Mouse (Mus musculus): ENCODE measurements around the gene Rsph14. TPM values are rescaled to one million over a fixed set of nuclear protein-coding genes. Genes with fewer than 3 reads are reported as not detected.
A peak's percentile ranks its signal among the peaks of the same experiment; 100 is the strongest.
"Not testable (repeated sequence)": the region's sequence is repeated elsewhere in the genome, so short reads cannot be mapped to it uniquely, and the experiment has no call there.

Rsph14 gene
- total RNA-seq, 1 experiment from 2014 or later, result 0.52 TPM

DNA sequence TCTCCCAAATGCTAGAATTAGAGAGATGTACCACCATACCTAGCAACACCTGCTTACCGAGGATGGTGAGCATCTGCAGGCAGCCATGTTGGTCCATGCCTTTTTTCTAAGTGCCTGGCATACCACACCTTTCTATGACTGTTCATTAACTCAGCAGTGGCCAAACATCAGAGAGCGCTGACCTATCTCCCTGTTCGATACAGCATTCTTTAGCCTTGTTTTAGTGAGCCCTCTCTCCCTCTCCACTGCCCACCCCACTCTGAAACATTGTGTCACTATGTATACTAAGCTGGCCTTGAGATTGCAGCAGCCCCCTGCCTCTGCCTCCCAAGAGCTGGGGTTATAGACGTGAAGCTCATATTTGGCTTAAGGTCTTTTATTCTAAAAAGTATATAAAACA lies 21.3 kb upstream of the Rsph14 start:
- DNase-seq, result no peak

DNA sequence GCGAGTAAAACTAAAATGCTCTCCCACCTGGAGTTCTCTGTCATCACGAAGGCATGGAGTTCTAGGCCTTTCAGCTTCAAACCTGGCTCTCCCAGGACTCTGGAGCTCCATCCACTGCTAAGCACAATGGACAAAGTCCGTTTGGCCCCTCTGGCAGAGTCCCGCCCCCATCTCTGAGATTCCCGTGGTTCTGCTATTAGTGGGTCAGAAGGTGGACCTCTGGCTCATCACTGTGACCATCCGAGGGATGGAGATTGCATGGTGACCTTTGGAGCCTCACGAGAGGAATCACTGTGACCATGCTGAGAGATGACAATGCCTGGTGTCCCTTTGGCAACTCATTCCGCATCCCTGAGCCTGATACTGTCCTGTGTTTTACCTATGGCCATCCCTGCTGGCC lies 20.5 kb upstream of the Rsph14 start:
- DNase-seq, result no peak

DNA sequence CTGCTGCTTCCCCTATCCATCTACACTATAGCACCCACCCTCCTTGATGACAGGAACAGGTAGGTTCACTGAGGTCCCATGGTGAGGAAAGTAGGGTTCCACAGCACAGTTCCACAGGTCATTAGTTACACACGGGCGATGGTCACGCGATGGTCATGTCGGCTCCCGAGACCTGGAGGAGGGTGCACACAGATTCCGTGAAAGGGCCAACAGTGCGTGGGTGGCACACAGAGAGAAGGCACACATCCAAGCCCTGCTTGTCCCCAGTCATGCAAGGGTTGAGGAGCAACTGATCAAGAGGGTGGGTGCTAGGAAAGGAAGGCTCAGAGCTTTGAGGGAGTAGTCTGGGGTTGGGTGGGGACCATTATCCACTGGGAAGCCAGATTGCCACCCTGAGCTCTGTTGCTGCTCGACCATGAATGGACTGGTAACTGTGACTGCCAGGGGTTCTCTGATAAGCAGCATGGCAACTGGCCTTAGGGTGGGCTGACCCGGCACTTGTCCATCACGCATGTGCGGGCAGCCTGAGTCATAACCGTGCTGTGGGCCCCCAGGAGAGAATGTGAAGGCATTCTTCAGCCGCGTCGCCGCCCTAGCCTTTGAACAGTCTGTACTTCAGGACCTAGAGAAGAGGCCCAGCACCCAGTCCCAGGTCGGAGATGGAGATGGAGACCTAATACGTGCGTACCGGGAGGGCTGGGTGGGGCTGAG lies 19.1 kb upstream of the Rsph14 start:
- DNase-seq, result no peak

DNA sequence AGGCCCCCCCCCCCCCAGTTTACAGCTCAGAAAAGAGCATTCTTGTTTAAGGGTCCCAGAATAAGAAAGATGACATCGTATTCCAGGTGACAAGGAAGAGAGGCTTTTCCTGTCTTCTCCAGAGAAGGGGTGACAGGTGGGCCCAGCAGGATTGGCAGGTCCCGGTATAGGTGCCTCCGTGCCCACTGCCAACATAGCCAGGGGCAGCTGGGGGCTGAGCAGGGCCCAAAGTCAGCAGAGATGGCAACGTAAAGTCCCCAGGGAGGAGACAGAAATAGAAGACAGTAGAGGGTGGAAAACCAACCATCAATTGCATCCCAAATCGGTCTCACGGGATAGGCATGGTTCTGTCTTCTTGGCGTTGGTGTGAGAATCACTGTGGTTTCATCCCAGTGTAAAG lies 16.3 kb upstream of the Rsph14 start:
- no peak for DNase-seq

DNA sequence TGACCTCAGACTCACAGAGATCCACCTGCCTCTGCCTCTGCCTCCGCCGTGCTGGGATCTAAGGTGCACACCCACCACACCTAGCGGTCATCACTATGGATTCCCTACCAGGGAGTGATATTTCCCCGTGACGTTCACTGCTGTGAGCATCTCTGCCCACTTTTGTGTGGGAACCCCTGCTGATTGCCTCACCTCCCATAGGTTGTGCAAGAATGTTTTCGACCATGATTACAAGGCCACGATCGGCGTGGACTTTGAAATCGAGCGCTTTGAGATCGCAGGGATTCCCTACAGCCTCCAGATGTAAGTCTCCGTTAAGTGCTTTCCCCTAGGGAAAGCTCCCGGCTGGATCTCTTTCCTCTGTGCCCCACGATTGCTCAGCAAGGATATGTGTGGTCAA lies 13.4 kb upstream of the Rsph14 start:
- no peak for DNase-seq

DNA sequence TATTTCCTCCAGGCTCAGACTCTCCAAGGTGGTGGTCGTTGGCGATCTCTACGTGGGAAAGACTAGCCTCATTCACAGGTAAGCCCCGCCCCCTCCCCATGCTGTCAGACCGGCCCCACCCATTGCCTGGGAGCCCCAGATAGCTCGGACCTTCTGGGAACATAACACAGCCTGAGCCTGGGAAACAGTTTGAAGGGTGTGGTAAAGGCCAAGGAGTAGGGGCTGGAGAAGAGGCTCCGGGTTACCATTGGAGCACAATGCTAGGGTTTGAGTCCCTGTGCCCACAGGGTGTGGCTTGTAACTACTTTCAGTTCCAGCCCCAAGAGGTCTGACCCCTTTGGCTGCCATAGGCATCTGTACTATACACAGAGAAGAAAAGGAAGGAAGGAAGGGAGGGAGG lies 12.1 kb upstream of the Rsph14 start:
- DNase-seq, result no peak

DNA sequence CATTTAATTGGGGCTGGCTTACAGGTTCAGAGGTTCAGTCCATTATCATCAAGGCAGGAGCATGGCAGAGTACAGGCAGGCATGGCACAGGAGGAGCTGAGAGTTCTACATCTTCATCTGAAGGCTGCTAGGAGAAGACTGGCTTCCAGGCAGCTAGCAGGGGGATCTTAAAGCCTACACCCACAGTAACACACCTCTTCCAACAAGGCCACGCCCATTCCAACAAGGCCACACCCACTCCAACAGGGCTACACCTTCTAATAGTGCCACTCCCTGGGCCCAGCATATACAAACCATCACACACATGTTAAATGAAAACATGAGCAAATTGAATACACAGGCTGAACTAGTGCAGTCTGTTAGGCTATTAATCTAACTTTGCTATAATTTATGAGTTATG lies 9.7 kb upstream of the Rsph14 start:
- not testable (repeated sequence) for DNase-seq

DNA sequence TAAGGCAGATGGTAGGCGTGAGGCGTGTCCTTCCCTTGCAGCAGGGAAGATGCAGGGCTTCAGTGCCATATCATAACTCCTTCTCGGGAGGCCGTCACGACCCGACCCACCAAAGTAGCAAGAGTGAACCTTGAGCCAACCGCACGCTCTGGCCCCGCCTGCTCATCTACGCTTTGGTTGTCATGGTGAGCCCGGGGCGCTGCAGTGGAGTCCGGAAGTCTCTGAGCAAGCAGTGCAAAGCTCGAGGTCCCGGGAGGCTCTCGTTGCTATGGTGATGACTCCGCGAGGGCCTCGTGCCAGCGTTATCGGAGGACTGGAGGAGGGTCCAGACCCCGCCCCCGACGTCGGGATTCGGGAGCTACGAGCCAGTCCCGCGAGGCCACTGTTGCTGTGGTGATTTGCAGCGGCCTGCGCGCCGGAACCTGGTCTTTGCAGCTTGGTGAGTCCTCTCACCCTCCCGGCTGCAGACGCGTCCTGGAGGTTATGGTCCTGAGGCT lies 4.5 kb upstream of the Rsph14 start, which contains the start of gene Rab36:
TSS of gene Rab36 (plus strand) at position 176 of the 497 bp plus-strand sequence.
- peak; percentile 99 for DNase-seq

DNA sequence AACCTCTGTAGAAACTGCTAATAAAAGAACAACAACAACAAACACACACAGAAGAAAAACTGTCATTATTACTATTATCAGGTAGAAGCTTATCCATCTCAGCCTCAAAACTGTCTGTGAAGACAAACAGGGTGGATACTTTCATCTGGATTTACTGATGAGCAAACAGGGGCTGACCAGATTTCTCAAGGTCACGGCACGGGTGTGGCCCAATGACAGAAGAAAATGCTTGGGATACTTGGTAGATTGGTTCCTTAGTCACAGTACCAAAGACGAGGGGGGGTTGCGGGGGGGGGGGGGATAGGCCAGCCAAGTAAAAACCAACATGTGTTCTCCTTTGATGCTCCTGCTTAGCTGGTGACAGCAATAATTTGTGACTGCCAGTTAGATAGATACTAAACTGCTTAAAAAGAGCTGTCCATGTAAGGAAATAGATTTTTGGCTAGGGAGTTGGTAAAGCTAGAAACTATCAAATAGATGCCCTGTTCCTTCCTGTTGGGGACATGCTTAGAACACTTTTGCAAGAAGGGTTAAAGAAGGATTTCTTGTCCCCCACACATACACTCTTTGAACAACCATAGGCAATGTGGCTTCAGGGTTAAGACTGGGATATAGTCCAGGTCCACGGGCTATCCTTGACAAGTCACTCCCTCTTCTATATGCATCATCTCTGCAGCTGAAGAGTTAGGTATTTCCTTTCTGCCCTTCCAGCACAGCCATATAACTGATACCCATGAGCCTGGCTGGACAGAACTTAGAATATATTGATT lies 856 bp downstream of the Rsph14 start:
- DNase-seq, result no peak

DNA sequence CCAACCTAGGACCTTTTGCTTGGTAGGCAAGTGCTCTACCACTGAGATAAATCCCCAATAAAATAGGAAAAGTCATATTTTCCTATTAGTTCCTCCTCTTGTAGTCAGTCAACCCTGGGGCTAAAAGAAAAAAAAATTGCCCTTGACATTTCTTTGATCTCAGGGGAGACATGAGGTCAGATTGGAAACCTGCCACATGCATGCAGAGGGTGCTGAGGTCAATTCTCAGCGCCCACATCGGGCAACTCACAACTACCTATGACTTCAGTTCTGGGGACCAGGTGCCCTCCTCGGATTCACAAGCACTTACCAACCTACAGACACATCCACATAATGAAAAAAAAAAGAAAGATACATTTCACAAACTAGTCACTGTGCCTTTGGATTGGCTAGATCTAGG lies 2.2 kb downstream of the Rsph14 start:
- DNase-seq, result peak; percentile 33

DNA sequence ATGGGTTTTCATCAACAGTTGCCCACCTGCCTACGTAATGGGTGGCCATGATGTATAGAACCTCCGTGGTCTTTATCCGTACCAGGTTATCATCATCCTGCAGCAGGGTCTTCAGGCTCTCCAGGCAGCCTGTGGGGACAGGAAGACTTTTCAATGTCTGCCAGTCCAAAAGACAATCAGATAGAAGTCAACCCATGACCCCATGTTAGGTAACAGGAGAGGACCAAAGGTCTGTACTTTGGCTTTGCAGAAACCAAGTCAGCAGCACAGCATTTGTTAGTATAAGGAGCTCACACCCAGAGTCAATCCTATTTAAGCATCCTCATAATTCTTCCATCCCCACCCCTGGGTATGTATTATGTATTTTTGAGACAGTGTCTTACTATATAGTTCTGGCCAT lies 2.7 kb downstream of the Rsph14 start:
- no peak for DNase-seq

DNA sequence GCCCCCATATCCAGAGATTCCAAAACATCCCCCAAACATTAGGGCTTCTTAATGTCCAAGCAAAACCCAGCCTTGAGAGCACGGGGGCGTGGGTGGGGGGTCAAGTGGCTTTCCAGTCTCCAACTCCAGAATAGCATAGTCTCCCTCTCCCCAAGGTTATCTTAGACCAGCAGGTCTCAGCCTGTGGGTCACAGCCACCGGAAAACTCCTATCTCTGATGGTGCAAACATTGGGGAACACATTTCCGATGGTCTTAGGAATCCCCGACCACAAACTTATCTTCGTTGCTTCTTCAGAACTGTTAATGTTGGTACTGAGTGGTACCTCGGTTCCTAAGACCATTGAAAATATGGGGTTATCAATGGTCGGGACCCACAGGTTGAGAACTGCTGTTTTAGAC lies 3.6 kb downstream of the Rsph14 start:
- no peak for DNase-seq

DNA sequence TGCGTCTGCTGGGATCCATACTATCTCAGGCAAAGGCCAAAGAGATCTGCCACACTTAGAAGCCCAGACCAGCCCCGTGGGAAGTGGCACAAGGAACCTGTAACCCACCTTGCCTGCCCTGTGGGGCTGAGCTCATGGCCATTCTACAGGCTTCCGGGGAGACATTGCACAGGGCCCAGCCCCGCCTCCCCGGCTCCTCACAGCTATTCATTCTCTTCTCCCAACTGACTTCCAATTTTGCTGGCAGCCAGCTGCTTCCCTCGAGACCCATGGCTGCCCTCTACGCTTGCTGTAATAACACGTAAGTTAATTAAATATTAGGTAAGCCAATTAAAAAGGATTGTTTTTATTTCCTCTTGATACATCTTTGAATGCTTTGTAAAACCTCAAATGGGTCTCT lies 5.9 kb downstream of the Rsph14 start:
- DNase-seq, result no peak

DNA sequence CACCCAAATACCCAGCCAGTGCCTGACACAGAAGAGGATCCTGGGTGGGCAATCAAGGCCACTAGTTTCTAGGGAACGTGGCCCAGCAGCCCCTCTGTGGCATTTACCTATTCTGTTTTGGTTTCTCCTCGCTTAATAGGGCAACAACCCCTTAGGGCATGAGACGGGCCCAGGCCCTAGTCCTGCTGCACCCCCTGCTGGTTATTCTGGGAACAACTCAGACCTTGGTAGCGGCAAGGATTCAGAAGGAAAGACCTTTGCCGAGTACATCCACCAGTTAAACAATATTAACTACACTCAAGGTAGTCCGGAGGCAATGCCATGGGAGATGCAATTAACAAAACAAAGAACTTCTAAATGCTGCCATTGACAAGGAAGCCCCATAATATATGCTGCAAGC lies 11.2 kb downstream of the Rsph14 start:
- DNase-seq, result peak; percentile 81

DNA sequence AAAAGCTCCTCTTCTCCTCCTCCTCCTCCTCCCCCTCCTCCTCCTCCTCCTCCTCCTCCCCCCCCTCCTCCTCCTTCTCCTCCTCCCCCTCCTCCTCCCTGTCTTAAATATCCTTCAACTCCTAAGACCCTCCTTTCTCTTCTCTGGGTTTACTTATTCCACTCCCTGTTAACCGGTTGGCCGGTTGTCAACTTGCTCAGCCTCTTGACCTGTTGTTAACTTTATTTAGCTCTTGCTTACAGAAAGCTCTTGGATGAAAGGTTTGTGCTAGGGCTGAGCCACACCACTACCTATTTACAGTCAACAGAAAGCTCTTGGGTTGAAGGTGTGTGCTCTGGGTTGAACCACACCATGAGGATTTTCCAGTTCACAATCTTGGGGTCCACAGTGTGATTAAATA lies 12.1 kb downstream of the Rsph14 start:
- no peak for DNase-seq

DNA sequence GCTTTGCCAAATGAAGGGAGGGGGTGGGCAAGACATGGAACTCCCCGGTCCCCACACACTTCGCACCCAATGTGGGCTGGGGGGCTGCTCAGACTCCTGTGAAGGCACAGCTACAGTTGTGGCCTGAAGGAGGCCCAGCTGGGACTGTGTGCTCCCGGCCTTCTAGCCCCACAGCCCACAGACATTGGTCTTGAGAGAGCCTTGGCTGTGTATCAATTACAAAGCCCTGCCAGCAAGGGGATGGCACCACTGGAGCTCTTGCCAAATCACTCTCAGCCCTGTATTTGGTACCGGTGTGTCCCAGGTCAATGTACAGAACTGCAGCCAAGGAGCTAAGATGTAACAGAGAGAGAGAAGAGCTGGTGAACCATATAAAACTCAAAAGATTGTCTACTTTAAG lies 15.9 kb downstream of the Rsph14 start:
- DNase-seq, result no peak

DNA sequence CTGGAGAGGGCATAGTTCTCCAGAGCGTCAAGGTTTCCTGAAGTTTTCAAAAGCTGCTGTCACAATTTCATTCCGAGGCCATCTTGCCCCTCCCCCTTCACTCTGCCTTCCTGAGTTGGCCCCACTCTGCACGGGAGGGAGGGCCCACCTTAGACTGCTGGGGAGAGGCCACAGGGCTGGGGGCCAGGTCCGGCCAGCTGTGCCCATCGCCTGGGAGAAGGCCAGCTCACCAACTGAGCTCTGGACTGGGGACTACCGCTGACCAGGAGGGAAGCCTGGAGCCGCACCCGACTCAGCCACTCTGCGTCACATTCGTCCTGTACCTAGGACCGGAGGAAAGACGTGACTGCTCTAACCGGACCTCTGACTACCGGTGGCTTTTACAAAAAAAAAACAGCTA lies 16.9 kb downstream of the Rsph14 start:
- DNase-seq, result no peak

DNA sequence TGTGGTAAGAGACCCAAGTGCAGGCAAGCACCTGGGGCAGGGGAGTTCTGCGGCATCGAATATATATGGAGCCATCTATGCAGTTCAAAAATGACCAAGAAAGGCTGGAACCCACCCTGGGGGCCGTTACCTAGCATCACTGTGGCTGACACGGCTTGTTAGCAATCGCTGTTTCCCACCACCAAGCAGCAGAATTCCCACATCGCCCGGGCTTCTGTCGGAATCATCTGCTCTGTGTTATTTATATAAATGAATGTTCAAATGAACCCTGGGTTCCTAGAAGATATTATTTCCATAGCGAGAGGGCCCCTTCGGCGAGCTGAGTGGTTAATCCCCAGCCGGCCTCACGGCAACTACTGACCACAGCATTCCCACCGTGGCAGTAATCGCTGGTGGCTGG lies 21.7 kb downstream of the Rsph14 start:
- no peak for DNase-seq

DNA sequence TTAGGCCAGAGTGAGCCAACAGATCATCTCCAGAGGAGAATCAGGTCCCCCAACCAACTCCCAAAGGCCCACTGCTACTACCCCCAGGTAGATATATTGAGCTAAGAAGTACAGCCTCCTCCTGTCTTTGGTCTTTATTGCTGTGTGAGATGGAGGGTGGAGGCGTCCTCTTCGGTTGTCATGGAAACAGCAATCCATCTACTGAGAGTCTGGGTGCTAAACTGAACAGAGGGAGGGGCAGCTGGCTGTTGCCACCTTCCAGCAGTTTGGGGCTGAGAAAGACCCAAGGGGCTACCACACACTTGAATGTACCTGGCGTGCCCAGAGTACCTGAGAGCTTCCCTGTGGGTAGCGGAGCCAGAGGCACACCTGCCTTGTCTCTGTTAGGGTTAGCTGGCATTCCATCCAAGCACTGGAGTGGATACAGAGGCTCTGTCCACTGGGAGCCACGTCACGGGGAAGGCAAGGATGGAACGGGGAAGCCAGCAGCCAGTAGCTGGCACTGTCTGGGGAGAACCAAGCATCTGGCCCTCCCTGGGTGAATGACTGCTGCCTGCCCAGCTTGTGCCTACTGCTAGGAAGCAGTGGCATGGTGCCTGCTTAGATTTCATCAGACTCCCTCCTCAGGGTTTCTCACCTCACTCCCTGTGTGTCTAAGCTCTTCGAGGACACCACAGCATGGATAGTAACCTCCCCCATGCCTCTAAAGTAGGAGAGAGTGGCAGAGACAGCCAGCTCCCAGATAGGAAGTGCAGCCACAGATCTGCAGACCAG lies 25.3 kb downstream of the Rsph14 start:
- no peak for DNase-seq

DNA sequence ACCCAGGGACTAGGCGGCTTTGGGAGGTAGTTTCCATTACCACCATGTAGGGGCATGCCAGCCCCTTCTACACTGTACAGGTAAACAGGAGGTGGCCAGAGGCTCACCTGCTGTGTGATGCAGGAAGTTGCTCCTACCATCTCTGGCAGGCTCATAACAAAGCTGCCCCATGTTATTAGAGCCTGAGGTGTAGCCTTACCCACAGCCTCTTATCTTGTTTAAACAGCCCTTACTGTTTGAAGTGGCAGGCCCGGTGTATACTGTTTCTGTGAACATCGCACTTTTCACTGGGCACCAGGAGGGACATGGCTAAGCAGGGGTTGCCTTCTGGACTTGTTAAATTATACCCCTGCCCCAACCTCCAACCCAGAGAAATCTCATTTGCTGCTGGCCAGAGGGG lies 28.3 kb downstream of the Rsph14 start:
- DNase-seq, result no peak

DNA sequence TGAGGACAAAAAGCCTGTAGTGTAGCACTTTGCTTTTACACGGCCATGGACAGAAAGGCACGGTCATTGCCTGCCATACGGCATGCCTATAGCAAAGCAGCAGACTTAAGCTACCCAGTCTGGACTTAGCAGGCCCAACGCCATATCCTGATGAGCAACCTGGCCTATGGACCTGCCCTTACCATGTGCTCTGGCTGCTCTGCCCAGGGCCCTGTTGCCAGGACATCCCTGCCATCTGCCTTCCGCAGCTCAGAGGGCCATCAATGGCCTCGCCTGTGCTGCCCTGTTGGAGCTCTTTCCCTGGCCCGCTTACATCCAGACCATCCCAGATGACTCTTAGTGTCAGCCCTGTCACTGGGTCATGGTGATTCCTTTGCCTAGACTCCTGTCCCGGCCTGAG lies 31.0 kb downstream of the Rsph14 start:
- DNase-seq, result no peak

DNA sequence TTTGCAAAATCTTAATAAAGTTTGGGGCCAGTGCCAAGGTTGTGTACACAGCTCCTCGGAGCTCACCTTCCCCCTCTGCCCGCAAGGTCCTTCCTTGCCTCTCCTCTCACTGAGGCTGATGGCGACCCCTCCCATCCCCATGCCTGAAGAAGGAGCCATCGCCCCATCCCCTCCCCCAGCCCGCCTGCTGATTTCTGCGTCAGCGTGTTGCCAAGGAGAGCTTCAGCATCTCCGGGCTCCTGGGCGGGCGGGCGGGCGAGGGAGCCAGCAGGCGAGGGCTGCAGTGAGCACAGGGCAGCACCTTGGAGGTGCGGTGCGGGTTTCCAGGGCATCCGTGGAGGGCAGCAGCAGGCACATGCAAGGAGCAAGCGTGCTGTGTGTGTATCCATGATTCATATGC lies 37.0 kb downstream of the Rsph14 start:
- DNase-seq, result no peak

DNA sequence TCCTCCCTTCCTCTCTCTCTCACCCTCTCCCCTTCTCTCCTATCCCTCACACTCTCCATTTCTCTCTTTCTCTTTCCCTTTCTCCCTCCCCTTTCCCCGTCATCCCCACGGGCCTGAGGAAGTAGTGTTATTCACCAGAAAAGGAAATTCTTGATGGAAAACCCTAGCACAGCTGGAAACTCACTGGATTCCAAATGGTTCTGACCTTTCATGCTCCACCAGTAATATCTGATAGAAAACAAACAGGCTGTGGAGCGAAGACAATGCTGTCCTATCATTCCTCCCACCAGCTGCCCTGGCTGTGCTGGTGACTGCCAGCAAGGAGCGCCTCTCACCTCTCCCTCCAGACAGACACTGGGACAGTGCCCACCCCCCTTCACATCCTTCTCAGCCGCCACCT lies 37.5 kb downstream of the Rsph14 start:
- DNase-seq, result no peak

All from adrenal gland, postnatal 25 days (tissue).